Mouse (Mus musculus) heart, postnatal 0 days (tissue): ENCODE results near the gene Cgnl1. TPM values are rescaled to one million over a fixed set of nuclear protein-coding genes. Genes with fewer than 3 reads are reported as not detected.

Source experiments
- ATAC-seq: fragments of 200-750 bp; cut with Nextera tagmentation; 2 replicates; pipeline ENCODE4 v1.8.0; 2017; ENCODE audit warnings: low read depth, moderate number of reproducible peaks, moderate library complexity; ENCODE audit not compliant: insufficient read depth
- DNase-seq: peaks from one replicate; pipeline ENCODE4 v3.0.0-alpha.2; 2016; ENCODE audit warnings: low spot score
- H3K27ac ChIP-seq: fragments of 300-500 bp; sonication (generic); 2 replicates; pipeline ENCODE4 v1.5.1; 2014; ENCODE audit warnings: low read depth, mild to moderate bottlenecking
- H3K27me3 ChIP-seq: fragments of 300-500 bp; sonication (generic); 2 replicates; pipeline ENCODE4 v1.6.1; 2014; ENCODE audit warnings: low read length, mixed read lengths; ENCODE audit not compliant: control insufficient read depth, insufficient read depth
- H3K36me3 ChIP-seq: fragments of 300-500 bp; sonication (generic); replicated peaks from 2 replicates; pipeline ENCODE4 v1.6.1; 2014; ENCODE audit warnings: low read length, mixed read lengths; ENCODE audit not compliant: control insufficient read depth, insufficient read depth
- H3K4me1 ChIP-seq: fragments of 300-500 bp; sonication (generic); 2 replicates; pipeline ENCODE4 v1.6.1; 2014; ENCODE audit warnings: antibody characterized with exemption; ENCODE audit not compliant: control insufficient read depth, insufficient read depth
- H3K4me2 ChIP-seq: fragments of 300-500 bp; sonication (generic); 2 replicates; pipeline ENCODE4 v1.6.1; 2014; ENCODE audit warnings: low read depth, mild to moderate bottlenecking, low read length, moderate library complexity
- H3K4me3 ChIP-seq: fragments of 300-500 bp; sonication (generic); 2 replicates; pipeline ENCODE4 v1.5.1; 2014; ENCODE audit warnings: low read depth, low read length
- H3K9ac ChIP-seq: fragments of 300-500 bp; sonication (generic); replicated peaks from 2 replicates; pipeline ENCODE4 v1.6.1; 2014; ENCODE audit warnings: low read depth, low read length, mixed read lengths
- H3K9me3 ChIP-seq: fragments of 300-500 bp; sonication (generic); replicated peaks from 2 replicates; pipeline ENCODE4 v1.6.1; 2016; ENCODE audit warnings: low read length; ENCODE audit not compliant: control insufficient read depth
- CTCF ChIP-seq: IDR thresholded peaks from 2 replicates; pipeline ENCODE4 v1.5.1; 2016; ENCODE audit warnings: antibody characterized with exemption, control low read depth, low read depth
- EP300 ChIP-seq: IDR thresholded peaks from 2 replicates; pipeline ENCODE4 v1.6.1; 2016; ENCODE audit warnings: antibody characterized with exemption, low read depth
- WGBS: fragments of 180-500 bp; shearing (Covaris S2); extraction: QIAGEN DNeasy Blood & Tissue Kit; methylation state at CpG from one replicate; pipeline ENCODE4 v1.1.7; 2014; 5-methylcytosine and 5-hydroxymethylcytosine counted together
- polyA plus RNA-seq: library from polyadenylated mRNA; unstranded; fragments of >200 nt; fragmentation: Nextera tagmentation; extraction: Ambion mirVana; gene quantifications from 2 replicates; pipeline ENCODE4 v1.2.1, GENCODE M21; 2015
- total RNA-seq: library from RNA; depleted of rRNA; stranded (reverse); fragments of >200 nt; gene quantifications from 2 replicates; pipeline ENCODE4 v1.2.3, GENCODE M21; 2014; ENCODE audit warnings: low replicate concordance

The Cgnl1 gene
- total and polyA plus RNA-seq, 2 experiments from 2014 or later = 20.0 to 20.6 TPM

- ATAC-seq (no peak), DNase-seq (no peak)
- no peaks in the 10 kb centered on the region for H3K36me3 ChIP-seq
- no peak overlapping the region for H3K4me2 ChIP-seq
- H3K4me3 ChIP-seq = no peak overlapping the region
- peak; percentile 39 for TF ChIP-seq CTCF
- TF ChIP-seq EP300 = no peak
- WGBS = 35% methylated on average over 4 of the region's 4 CpGs
- H3K9ac ChIP-seq = no peak overlapping the region
- H3K27ac ChIP-seq = no peak overlapping the region
- H3K27me3 ChIP-seq = no peaks in the 10 kb centered on the region
- H3K4me1 ChIP-seq = no peaks in the 10 kb centered on the region
- H3K9me3 ChIP-seq = no peaks in the 10 kb centered on the region
Observed at GRCm38 (mm10) chr9:71812402-71812801, 41.0 kb upstream of the Cgnl1 start.

- Histone ChIP-seq H3K27me3 (no peaks in the 10 kb centered on the region), H3K4me1 (no peaks in the 10 kb centered on the region), H3K9me3 (no peaks in the 10 kb centered on the region), H3K9ac (no peak overlapping the region), H3K4me2 (no peak overlapping the region), H3K27ac (no peak overlapping the region), H3K4me3 (no peak overlapping the region), H3K36me3 (no peaks in the 10 kb centered on the region)
- DNase-seq (no peak), ATAC-seq (no peak)
- TF ChIP-seq EP300 = no peak
- TF ChIP-seq CTCF = no peak
- 73% methylated on average over 5 of the region's 5 CpGs for WGBS
Observed at GRCm38 (mm10) chr9:71811404-71811803, 40.0 kb upstream of the Cgnl1 start.

DNA sequence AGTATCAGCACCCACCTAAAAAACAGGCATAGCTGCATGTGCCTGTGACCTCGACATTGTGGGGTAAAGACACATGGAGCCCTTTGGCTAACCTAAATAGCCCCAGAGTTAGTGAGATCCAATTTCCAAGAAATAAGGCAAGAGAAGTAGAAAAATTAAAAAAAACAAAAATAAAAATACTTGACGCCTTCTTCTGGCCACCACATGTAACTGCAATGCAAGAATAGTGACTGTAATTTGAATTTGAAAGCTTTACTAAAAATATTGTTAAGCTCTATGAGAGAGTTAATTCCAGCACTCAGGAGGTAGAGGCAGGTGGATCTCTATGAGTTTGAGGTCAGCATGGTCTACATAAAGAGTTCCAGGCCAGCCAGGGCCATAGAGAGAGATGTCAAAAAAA lies 39.3 kb upstream of the Cgnl1 start:
- no peak for DNase-seq
- H3K4me3 ChIP-seq = no peak overlapping the region
- no peak overlapping the region for H3K27ac ChIP-seq
- TF ChIP-seq CTCF (no peak), EP300 (no peak)
- no peaks in the 10 kb centered on the region for H3K27me3 ChIP-seq
- ATAC-seq = no peak
- H3K4me2 ChIP-seq = no peak overlapping the region
- H3K9me3 ChIP-seq = no peaks in the 10 kb centered on the region
- no peaks in the 10 kb centered on the region for H3K4me1 ChIP-seq
- 72% methylated on average over 2 of the region's 2 CpGs for WGBS
- no peak overlapping the region for H3K9ac ChIP-seq
- no peaks in the 10 kb centered on the region for H3K36me3 ChIP-seq

DNA sequence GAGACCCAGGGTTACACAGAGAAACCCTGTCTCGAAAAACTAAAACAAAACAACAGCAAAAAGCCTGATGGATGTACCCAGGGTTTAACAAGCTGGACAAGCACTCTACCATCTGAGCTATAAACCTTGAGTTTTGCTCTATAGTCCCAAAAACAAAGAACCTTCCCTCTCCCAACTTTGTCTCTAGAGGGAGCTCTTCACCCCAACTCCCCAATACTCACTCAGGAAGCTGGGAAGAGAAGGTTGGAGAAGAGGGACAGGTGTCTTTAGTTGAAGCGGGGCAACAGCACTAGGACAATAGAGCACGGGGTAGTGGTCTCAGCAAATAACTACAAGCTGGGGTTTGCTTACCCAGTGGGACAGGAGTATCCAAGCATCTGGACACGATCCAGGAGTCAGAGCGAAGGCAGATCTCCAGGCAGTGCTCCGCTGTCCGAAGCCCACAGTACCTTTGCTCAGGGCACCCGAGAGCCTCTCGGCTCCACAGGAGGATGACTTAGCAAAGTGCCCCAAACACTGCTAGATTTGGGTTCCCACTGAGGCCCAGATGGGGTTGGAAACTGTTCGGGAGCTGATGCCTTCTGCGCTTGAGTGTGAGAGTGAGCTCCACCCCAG lies 37.3 kb upstream of the Cgnl1 start:
- H3K4me2 ChIP-seq = peak overlapping the region; percentile 37; the same call in 1 of the 2 replicates
- WGBS = 34% methylated on average over 11 of the region's 11 CpGs
- no peaks in the 10 kb centered on the region for H3K9me3 ChIP-seq
- H3K9ac ChIP-seq = no peak overlapping the region
- H3K4me1 ChIP-seq = no peaks in the 10 kb centered on the region
- no peak overlapping the region for H3K27ac ChIP-seq
- H3K27me3 ChIP-seq = no peaks in the 10 kb centered on the region
- ATAC-seq = no peak
- no peak for TF ChIP-seq EP300
- TF ChIP-seq CTCF = peak; percentile 56; the same call in 1 of the 2 replicates
- no peaks in the 10 kb centered on the region for H3K36me3 ChIP-seq
- H3K4me3 ChIP-seq = no peak overlapping the region
- DNase-seq = peak; percentile 43

DNA sequence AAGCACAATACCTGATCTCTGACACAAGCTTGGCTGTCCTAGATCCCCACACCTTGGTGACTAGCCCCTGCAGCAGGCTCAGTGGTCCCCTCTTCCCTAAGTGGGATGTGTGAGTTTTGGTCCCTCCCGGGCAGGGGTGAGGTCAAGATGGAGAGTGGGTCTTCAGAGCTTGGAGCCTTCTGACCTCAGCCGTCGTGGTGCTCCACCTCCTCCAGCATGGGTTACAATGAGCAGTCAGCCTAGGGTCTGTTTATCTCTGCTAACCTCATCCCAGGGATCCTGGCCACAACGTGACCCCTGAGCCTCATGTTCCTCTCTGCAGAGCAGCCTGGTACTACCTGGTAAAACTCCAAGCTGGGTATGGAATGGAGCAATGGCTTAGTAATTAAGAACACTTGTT lies 36.4 kb upstream of the Cgnl1 start:
- Histone ChIP-seq H3K9ac (no peak overlapping the region), H3K36me3 (no peaks in the 10 kb centered on the region), H3K4me2 (no peak overlapping the region), H3K27me3 (no peaks in the 10 kb centered on the region), H3K9me3 (no peaks in the 10 kb centered on the region), H3K4me1 (no peaks in the 10 kb centered on the region), H3K4me3 (no peak overlapping the region), H3K27ac (no peak overlapping the region)
- TF ChIP-seq EP300 = no peak
- ATAC-seq (no peak), DNase-seq (no peak)
- 55% methylated on average over 4 of the region's 4 CpGs for WGBS

DNA sequence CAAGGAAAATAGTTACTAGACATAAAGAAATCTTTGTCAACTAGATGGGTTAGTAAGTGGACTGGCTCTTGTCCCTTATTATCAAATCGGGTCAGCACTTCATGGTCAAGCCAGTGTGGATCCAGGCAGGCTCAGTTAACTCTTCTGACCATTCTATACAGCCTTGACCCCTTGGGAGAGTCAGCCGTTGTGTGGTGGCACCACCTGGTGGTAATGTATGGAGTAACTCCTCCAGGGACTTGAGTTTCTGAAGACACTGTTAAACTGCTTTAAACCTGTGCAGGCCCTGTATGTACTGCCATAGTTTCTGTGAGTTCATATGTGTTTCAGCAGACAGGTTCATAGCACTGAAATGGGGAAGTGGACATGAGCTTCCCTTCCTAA lies 35.0 kb upstream of the Cgnl1 start:
- WGBS = 2% methylated on average over 2 of the region's 2 CpGs
- ATAC-seq (peak; percentile 76), DNase-seq (peak; percentile 69)
- H3K27ac ChIP-seq = no peak overlapping the region
- no peak overlapping the region for H3K9ac ChIP-seq
- 0 out of 2 replicates have a peak, but pooled peaks cover 1% of the 10 kb centered on the region for H3K27me3 ChIP-seq
- H3K4me2 ChIP-seq = no peak overlapping the region
- H3K4me1 ChIP-seq = no peaks in the 10 kb centered on the region
- TF ChIP-seq CTCF (peak; percentile 98), EP300 (no peak)
- H3K9me3 ChIP-seq = no peaks in the 10 kb centered on the region
- H3K4me3 ChIP-seq = no peak overlapping the region
- no peaks in the 10 kb centered on the region for H3K36me3 ChIP-seq
